Mouse (Mus musculus): ENCODE results near the gene Hdac8.

GRCm38 (mm10) chrX:102302476-102302875 is 202.7 kb downstream of the Hdac8 start:
- TF ChIP-seq CTCF (IDR thresholded peaks at IDR 0.05; ENCODE audit: low read depth) (no peak), EP300 (optimal IDR thresholded peaks at IDR 0.05) (no peak)

All from stomach, postnatal 0 days (tissue).